Mouse (Mus musculus) spleen, postnatal 14 days (tissue): Measurements from ENCODE around the gene Nav3.

ENCODE experiments used
- DNase-seq, 2 experiments: peaks; one replicate each; pipeline ENCODE4 v3.0.0; 2021 to 2022; ENCODE audit warnings: low spot score in 2 of 2

Nav3 gene

GRCm38 (mm10) chr10:109684109-109685056, 771.6 kb downstream of the Nav3 start:
- DNase-seq: no peak

GRCm38 (mm10) chr10:109672896-109673295, 783.1 kb downstream of the Nav3 start:
- no peak for DNase-seq

GRCm38 (mm10) chr10:109667453-109667852, 788.6 kb downstream of the Nav3 start:
- no peak for DNase-seq

GRCm38 (mm10) chr10:109664629-109665317, 791.2 kb downstream of the Nav3 start:
- no peak for DNase-seq

GRCm38 (mm10) chr10:109651516-109651915, 804.5 kb downstream of the Nav3 start:
- no peak for DNase-seq

GRCm38 (mm10) chr10:109643598-109643997, 812.4 kb downstream of the Nav3 start:
- no peak for DNase-seq

GRCm38 (mm10) chr10:109641806-109642205, 814.2 kb downstream of the Nav3 start:
- no peak for DNase-seq

- no peak for DNase-seq
Observed at GRCm38 (mm10) chr10:109637702-109638101, 818.3 kb downstream of the Nav3 start.
